In the genomic region with DNA sequence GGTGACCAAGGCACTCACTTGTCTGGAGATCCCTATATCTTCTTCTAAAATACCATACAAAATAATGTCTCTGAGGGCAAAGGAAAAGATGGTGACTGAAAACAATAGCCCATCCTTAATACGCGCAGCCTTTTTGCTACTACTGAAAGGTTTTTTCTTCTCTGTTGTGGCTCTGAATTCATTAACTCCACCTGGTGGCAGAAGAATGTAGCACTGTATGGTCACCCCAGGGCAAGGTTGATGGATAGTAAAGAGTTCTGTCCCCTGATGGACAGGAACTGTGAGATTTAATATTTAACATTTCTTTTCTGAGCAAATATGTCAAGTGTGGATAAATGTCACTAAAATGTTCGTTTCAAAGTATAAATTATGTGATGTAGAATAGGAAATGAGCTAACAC, we compare ENCODE assay signal across 18 mouse cellular contexts.
A peak's percentile ranks its signal among the peaks of the same experiment; 100 is the strongest.
DNase-seq lines count a peak whose midpoint lies in the region; ATAC-seq and TF ChIP-seq lines count a peak whose summit lies in the region.
"Had no signal": no experiment of that assay in that cellular context is flagged by ENCODE, and none has a peak within 500 bp of the region (broad histone marks: within the 10 kb centered on the region; RNA-seq: fewer than 3 reads in every experiment).

No protein-coding gene starts in this region.

- dilution Hi-C loops in CH12.LX (cut with MboI; ENCODE audit: extremely low pct_ligation_motif_present, extremely low pct_unique_long_range_greater_than_20kb, low sequenced_read_pairs) = no loop called here

- WGBS in forebrain, postnatal 0 days = 53% methylated on average over 3 of the region's 3 CpGs
- WGBS in forebrain, embryonic 12.5 days = 66% methylated on average over 3 of the region's 3 CpGs

- no peak for TF ChIP-seq EP300 in CH12.LX (IDR thresholded peaks at IDR 0.05; ENCODE audit: low read length)

- H3K9ac ChIP-seq in forebrain, postnatal 0 days = no peak overlapping the region
- H3K9ac ChIP-seq in forebrain, embryonic 12.5 days = no peak overlapping the region
- no peak overlapping the region for H3K9ac ChIP-seq in CH12.LX (ENCODE audit: insufficient read depth, low read depth)
- H3K9ac ChIP-seq: heart, embryonic 15.5 days; hindbrain, embryonic 13.5 days; liver, embryonic 14.5 days had no signal

- H3K79me2 ChIP-seq in CH12.LX (replicated peaks; ENCODE audit: control insufficient read depth, extremely low read depth, insufficient read depth, poor library complexity, severe bottlenecking) = no peaks in the 10 kb centered on the region

- intact Hi-C loops in left cerebral cortex, adult 2 months (cut with DNase I) = no loop called here

- TF ChIP-seq CTCF in forebrain, postnatal 0 days (IDR thresholded peaks at IDR 0.05; ENCODE audit: low read depth) = peak; percentile 36; the same call in 1 of the 2 replicates
- peak; percentile 49 for TF ChIP-seq CTCF in left cerebral cortex, adult 2 months (IDR thresholded peaks at IDR 0.05)
- peak in 1 of 2 experiments; percentile 66; a peak in 2 of 4 replicates for TF ChIP-seq CTCF in CH12.LX (conservative IDR thresholded peaks at IDR 0.05 in 1 of 2, IDR thresholded peaks at IDR 0.05 in 1 of 2; ENCODE audit: low read depth in 2 of 2, low read length in 2 of 2)

- H3K27me3 ChIP-seq in forebrain, postnatal 0 days (ENCODE audit: insufficient read depth, low read length) = no peaks in the 10 kb centered on the region
- no peaks in the 10 kb centered on the region for H3K27me3 ChIP-seq in forebrain, embryonic 12.5 days
- no peaks in the 10 kb centered on the region for H3K27me3 ChIP-seq in CH12.LX (replicated peaks)
- H3K27me3 ChIP-seq: heart, embryonic 15.5 days; hindbrain, embryonic 13.5 days had no signal

- H3K27ac ChIP-seq in forebrain, postnatal 0 days (ENCODE audit: low read depth, low read length) = no peak overlapping the region
- no peak overlapping the region for H3K27ac ChIP-seq in forebrain, embryonic 12.5 days
- no peak overlapping the region for H3K27ac ChIP-seq in left cerebral cortex, adult 2 months
- no peak overlapping the region for H3K27ac ChIP-seq in CH12.LX (ENCODE audit: insufficient read depth, low read depth)
- H3K27ac ChIP-seq: heart, embryonic 15.5 days; hindbrain, embryonic 13.5 days; liver, embryonic 14.5 days; midbrain, embryonic 10.5 days had no signal

- H3K4me3 ChIP-seq in forebrain, postnatal 0 days (ENCODE audit: low read depth, low read length) = no peak overlapping the region
- no peak overlapping the region for H3K4me3 ChIP-seq in forebrain, embryonic 12.5 days (replicated peaks)
- no peak overlapping the region for H3K4me3 ChIP-seq in left cerebral cortex, adult 2 months
- no peak overlapping the region for H3K4me3 ChIP-seq in CH12.LX (replicated peaks in 1 of 3; ENCODE audit: low read depth in 2 of 3, low read length in 2 of 3, poor library complexity in 1 of 3)
- H3K4me3 ChIP-seq: heart, embryonic 15.5 days; hindbrain, embryonic 13.5 days; midbrain, embryonic 10.5 days had no signal

- TF ChIP-seq POLR2A in CH12.LX (IDR thresholded peaks at IDR 0.05; ENCODE audit: low read depth, low read length) = no peak

- in situ Hi-C loops in CH12.LX (cut with MboI; ENCODE audit: low pct_ligation_motif_present, low pct_unique_long_range_greater_than_20kb, low sequenced_read_pairs) = no loop called here

- no peaks in the 10 kb centered on the region for H3K9me3 ChIP-seq in forebrain, postnatal 0 days (ENCODE audit: low read length)
- H3K9me3 ChIP-seq in forebrain, embryonic 12.5 days = no peaks in the 10 kb centered on the region
- no peaks in the 10 kb centered on the region for H3K9me3 ChIP-seq in CH12.LX (replicated peaks; ENCODE audit: low read length)
- H3K9me3 ChIP-seq: heart, embryonic 15.5 days; hindbrain, embryonic 13.5 days; midbrain, embryonic 10.5 days had no signal

- no peak for DNase-seq in forebrain, postnatal 0 days
- DNase-seq in left cerebral cortex, adult 2 months (ENCODE audit: extremely low spot score in 1 of 2, low spot score in 2 of 2) = no peak
- no peak for DNase-seq in left cerebral cortex, adult 11 months (ENCODE audit: low spot score)
- peak; percentile 33 for DNase-seq in CH12.LX (ENCODE audit: extremely low read depth)
- DNase-seq in brain, adult 2 months (ENCODE audit: low read depth, low spot score) = peak; percentile 2
- no peak for DNase-seq in thymus, postnatal 0 days (ENCODE audit: low spot score)
- DNase-seq: cerebellum, adult 18-20 months; kidney, adult 2 months; kidney, postnatal 4 days; layer of hippocampus, postnatal 36 days; lung, postnatal 14 days; right cerebral cortex, postnatal 25 days had no signal

- TF ChIP-seq RAD21 in CH12.LX (IDR thresholded peaks at IDR 0.05; ENCODE audit: low read depth, low read length) = peak; percentile 39

- H3K4me2 ChIP-seq in forebrain, postnatal 0 days (ENCODE audit: low read depth) = no peak overlapping the region
- no peak overlapping the region for H3K4me2 ChIP-seq in forebrain, embryonic 12.5 days
- no peak overlapping the region for H3K4me2 ChIP-seq in CH12.LX (ENCODE audit: insufficient read depth, low read depth, poor library complexity, severe bottlenecking)
- H3K4me2 ChIP-seq: heart, embryonic 15.5 days; hindbrain, embryonic 13.5 days had no signal

- no peaks in the 10 kb centered on the region for H3K4me1 ChIP-seq in forebrain, postnatal 0 days (ENCODE audit: insufficient read depth)
- H3K4me1 ChIP-seq in forebrain, embryonic 12.5 days = no peaks in the 10 kb centered on the region
- H3K4me1 ChIP-seq in CH12.LX (ENCODE audit: control insufficient read depth in 1 of 2, insufficient read depth in 2 of 2) = no peaks in the 10 kb centered on the region
- H3K4me1 ChIP-seq: heart, embryonic 15.5 days; hindbrain, embryonic 13.5 days; midbrain, embryonic 10.5 days had no signal

- H3K36me3 ChIP-seq in forebrain, postnatal 0 days (ENCODE audit: insufficient read depth) = no peaks in the 10 kb centered on the region
- H3K36me3 ChIP-seq in forebrain, embryonic 12.5 days (replicated peaks) = no peaks in the 10 kb centered on the region
- no peaks in the 10 kb centered on the region for H3K36me3 ChIP-seq in CH12.LX (replicated peaks in 1 of 2; ENCODE audit: control insufficient read depth in 1 of 2, insufficient read depth in 1 of 2, low read length in 1 of 2)
- H3K36me3 ChIP-seq: heart, embryonic 15.5 days; hindbrain, embryonic 13.5 days; midbrain, embryonic 10.5 days had no signal

- ATAC-seq in forebrain, postnatal 0 days = no peak
- ATAC-seq in forebrain, embryonic 12.5 days (ENCODE audit: low FRiP score) = no peak
- ATAC-seq: CD4-positive, CD25-positive, alpha-beta regulatory T cell, adult 4 months had no signal

TF ChIP-seq in CH12.LX, 34 proteins besides CTCF, POLR2A, EP300 and RAD21:
- TF ChIP-seq ETS1 (conservative IDR thresholded peaks at IDR 0.05; ENCODE audit: low read depth, low read length) (no peak), SMC3 (IDR thresholded peaks at IDR 0.05; ENCODE audit: low read depth, low read length) (peak; percentile 63), ZNF384 (IDR thresholded peaks at IDR 0.05; ENCODE audit: low read depth, low read length) (peak; percentile 60)

Comparison
In these comparisons a context has a peak if more than half of its experiments do, and no peak if none do; other contexts are left out.
1. DNase-seq: peak in CH12.LX (single experiment) and brain, adult 2 months (single experiment); none in forebrain, postnatal 0 days (single experiment), left cerebral cortex, adult 2 months (0 of 2), left cerebral cortex, adult 11 months (single experiment) and thymus, postnatal 0 days (single experiment).